ENCODE assay signal across 7 mouse cellular contexts in genomic region chr14:76693351-76694317, GRCm38 (mm10).
DNase-seq lines count a peak whose midpoint lies in the region; ATAC-seq lines count a peak whose summit lies in the region.

No protein-coding gene starts in this region.

- H3K4me3 ChIP-seq in heart, embryonic 11.5 days (ENCODE audit: low read depth, low read length): no peak overlapping the region
- no peak overlapping the region for H3K4me3 ChIP-seq in limb, embryonic 10.5 days

- H3K4me1 ChIP-seq in heart, embryonic 11.5 days (ENCODE audit: control insufficient read depth, insufficient read depth, low read length): peaks cover 24% of the 10 kb centered on the region
- H3K4me1 ChIP-seq in limb, embryonic 10.5 days: peaks cover 57% of the 10 kb centered on the region

- no peaks in the 10 kb centered on the region for H3K9me3 ChIP-seq in heart, embryonic 11.5 days (replicated peaks; ENCODE audit: control insufficient read depth, low read length)
- no peaks in the 10 kb centered on the region for H3K9me3 ChIP-seq in limb, embryonic 10.5 days (replicated peaks)

- no peaks in the 10 kb centered on the region for H3K36me3 ChIP-seq in heart, embryonic 11.5 days (ENCODE audit: control insufficient read depth, insufficient read depth, low read length)
- no peaks in the 10 kb centered on the region for H3K36me3 ChIP-seq in limb, embryonic 10.5 days

- DNase-seq in thymus, postnatal 25 days: peak; percentile 20
- DNase-seq in thymus, adult 18-20 months: no peak
- DNase-seq in limb, embryonic 10.5 days (ENCODE audit: low spot score): no peak
- no peak for DNase-seq in cerebellum, adult 11-12 months
- no peak for DNase-seq in urinary bladder, postnatal 4 days (ENCODE audit: low spot score in 2 of 2)
- DNase-seq in frontal cortex, postnatal 25 days (ENCODE audit: low spot score in 2 of 2): no peak

- no peak overlapping the region for H3K9ac ChIP-seq in heart, embryonic 11.5 days (ENCODE audit: low read depth, low read length)

- ATAC-seq in heart, embryonic 11.5 days (replicated peaks; ENCODE audit: insufficient number of reproducible peaks, low FRiP score, low TSS enrichment): no peak

- no peak overlapping the region for H3K4me2 ChIP-seq in heart, embryonic 11.5 days

- WGBS in heart, embryonic 11.5 days (ENCODE audit: insufficient replicate concordance): 48% methylated on average over 15 of the region's 15 CpGs
- 66% methylated on average over 15 of the region's 15 CpGs for WGBS in limb, embryonic 10.5 days

- H3K27me3 ChIP-seq in heart, embryonic 11.5 days (ENCODE audit: control insufficient read depth, insufficient read depth, low read length): no peaks in the 10 kb centered on the region
- no peaks in the 10 kb centered on the region for H3K27me3 ChIP-seq in limb, embryonic 10.5 days (ENCODE audit: low read depth, poor library complexity, severe bottlenecking)

- H3K27ac ChIP-seq in heart, embryonic 11.5 days (ENCODE audit: low read depth, low read length): peak overlapping the region; percentile 46; the same call in 1 of the 2 replicates
- peak overlapping the region; percentile 69 for H3K27ac ChIP-seq in limb, embryonic 10.5 days
